Mouse (Mus musculus): ENCODE results near the gene Catspere2. TPM values are rescaled to one million over a fixed set of nuclear protein-coding genes. Genes with fewer than 3 reads are reported as not detected.
"Not testable (repeated sequence)": the region's sequence is repeated elsewhere in the genome, so short reads cannot be mapped to it uniquely, and the experiment has no call there.

Catspere2 gene
- polyA plus RNA-seq, 1 experiment from 2014 or later = 0.05 TPM

GRCm38 (mm10) chr1:178185591-178185990 lies 202.4 kb downstream of the Catspere2 start:
- Histone ChIP-seq H3K4me3 (no peak overlapping the region), H3K36me3 (no peaks in the 10 kb centered on the region), H3K27ac (replicated peaks) (no peak overlapping the region), H3K9me3 (replicated peaks) (no peaks in the 10 kb centered on the region), H3K4me1 (peaks cover 16% of the 10 kb centered on the region), H3K27me3 (ENCODE audit: low read depth, poor library complexity, severe bottlenecking) (no peaks in the 10 kb centered on the region)
- DNase-seq (ENCODE audit: low spot score) = no peak

GRCm38 (mm10) chr1:178187216-178187791 lies 204.1 kb downstream of the Catspere2 start, which contains the start of gene Desi2:
TSS of gene Desi2 (plus strand) at chr1:178187417.
- WGBS = under 1% methylated on average over 37 of the region's 37 CpGs
- Histone ChIP-seq H3K4me1 (peaks cover 16% of the 10 kb centered on the region), H3K27ac (replicated peaks) (peak within 1 kb of the TSS; percentile 81), H3K4me3 (peak within 1 kb of the TSS; percentile 66)
- peak; percentile 92 for DNase-seq (ENCODE audit: low spot score)
- H3K36me3 ChIP-seq; H3K9me3 ChIP-seq (replicated peaks); H3K27me3 ChIP-seq (ENCODE audit: low read depth, poor library complexity, severe bottlenecking): not testable (repeated sequence)

GRCm38 (mm10) chr1:178187810-178188209 lies 204.6 kb downstream of the Catspere2 start:
- peak overlapping the region; percentile 81 for H3K27ac ChIP-seq (replicated peaks)
- H3K4me1 ChIP-seq = peaks cover 16% of the 10 kb centered on the region

GRCm38 (mm10) chr1:178188386-178188785 lies 205.2 kb downstream of the Catspere2 start:
- 10% methylated on average over 13 of the region's 13 CpGs for WGBS
- Histone ChIP-seq H3K27me3 (ENCODE audit: low read depth, poor library complexity, severe bottlenecking) (no peaks in the 10 kb centered on the region), H3K9me3 (replicated peaks) (no peaks in the 10 kb centered on the region), H3K27ac (replicated peaks) (no peak overlapping the region), H3K36me3 (no peaks in the 10 kb centered on the region), H3K4me3 (peak overlapping the region; percentile 50), H3K4me1 (peaks cover 16% of the 10 kb centered on the region)
- DNase-seq (ENCODE audit: low spot score) = no peak

More at GRCm38 (mm10) chr1:178187810-178188209, 204.6 kb downstream of the Catspere2 start:
- H3K36me3 ChIP-seq; H3K9me3 ChIP-seq (replicated peaks); H3K27me3 ChIP-seq (ENCODE audit: low read depth, poor library complexity, severe bottlenecking): not testable (repeated sequence)
- H3K4me3 ChIP-seq = peak overlapping the region; percentile 66
- DNase-seq (ENCODE audit: low spot score) = peak; percentile 85
- WGBS = 0% methylated on average over 26 of the region's 38 CpGs

- Histone ChIP-seq H3K27me3 (ENCODE audit: low read depth, poor library complexity, severe bottlenecking) (no peaks in the 10 kb centered on the region), H3K4me1 (no peaks in the 10 kb centered on the region), H3K27ac (replicated peaks) (no peak overlapping the region), H3K36me3 (0 out of 2 replicates have a peak, but pooled peaks cover 7% of the 10 kb centered on the region), H3K4me3 (no peak overlapping the region), H3K9me3 (replicated peaks) (peaks cover 6% of the 10 kb centered on the region; the same call in 1 of the 2 replicates)
- 92% methylated on average over 10 of the region's 10 CpGs for WGBS
- DNase-seq (ENCODE audit: low spot score) = no peak
These were observed 222.6 kb downstream of the Catspere2 start for GRCm38 (mm10) chr1:178205701-178206325.

DNA sequence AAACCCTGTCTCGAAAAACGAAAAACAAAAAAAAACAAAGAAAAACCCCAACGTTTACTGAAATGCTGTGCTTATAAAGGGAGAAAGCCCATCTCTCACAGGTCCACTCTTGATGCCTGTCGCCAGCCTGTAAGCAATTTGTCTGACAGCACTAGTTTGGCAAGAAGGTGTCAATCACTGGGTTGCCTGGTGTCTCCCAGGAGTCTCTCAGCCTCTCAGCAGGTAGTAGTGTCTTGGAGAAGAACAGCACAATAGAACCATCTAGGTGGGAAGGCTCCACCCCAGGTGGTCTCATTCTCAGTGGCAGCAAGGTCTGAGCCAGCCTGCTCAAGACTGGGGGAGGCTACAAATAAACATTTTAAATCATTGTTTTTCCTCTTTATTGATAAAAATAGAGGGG lies 224.6 kb downstream of the Catspere2 start:
- not testable (repeated sequence) for H3K27ac ChIP-seq (replicated peaks); H3K27me3 ChIP-seq (ENCODE audit: low read depth, poor library complexity, severe bottlenecking); H3K9me3 ChIP-seq (replicated peaks); H3K36me3 ChIP-seq; H3K4me1 ChIP-seq; H3K4me3 ChIP-seq; DNase-seq (ENCODE audit: low spot score)
- WGBS = 85% methylated on average over 4 of the region's 4 CpGs

DNA sequence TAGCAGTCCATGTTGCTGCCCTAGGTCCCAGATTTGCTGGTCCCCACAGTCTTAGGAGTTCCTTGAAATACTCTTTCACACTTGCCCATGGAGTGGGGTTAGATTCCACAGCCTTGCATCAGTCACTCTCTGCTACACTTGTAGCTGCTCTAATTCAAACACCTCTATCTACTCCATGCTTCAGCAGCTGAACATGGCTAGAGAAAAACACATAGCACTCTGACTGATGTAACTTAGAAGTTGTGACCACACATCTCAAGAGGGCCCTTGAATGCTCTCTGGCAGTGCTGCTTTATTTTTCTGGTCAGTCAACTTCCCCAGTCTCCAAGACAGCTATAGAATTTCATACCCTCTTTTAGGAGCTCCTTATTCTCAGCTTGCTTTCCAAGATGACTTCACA lies 226.7 kb downstream of the Catspere2 start:
- Histone ChIP-seq H3K36me3 (no peaks in the 10 kb centered on the region), H3K4me3 (no peak overlapping the region), H3K9me3 (replicated peaks) (no peaks in the 10 kb centered on the region), H3K27ac (replicated peaks) (no peak overlapping the region), H3K4me1 (no peaks in the 10 kb centered on the region), H3K27me3 (ENCODE audit: low read depth, poor library complexity, severe bottlenecking) (no peaks in the 10 kb centered on the region)
- no peak for DNase-seq (ENCODE audit: low spot score)

- no peak for DNase-seq (ENCODE audit: low spot score)
- H3K4me3 ChIP-seq = no peak overlapping the region
- no peak overlapping the region for H3K27ac ChIP-seq (replicated peaks)
- no peaks in the 10 kb centered on the region for H3K36me3 ChIP-seq
- no peaks in the 10 kb centered on the region for H3K4me1 ChIP-seq
- no peaks in the 10 kb centered on the region for H3K9me3 ChIP-seq (replicated peaks)
- no peaks in the 10 kb centered on the region for H3K27me3 ChIP-seq (ENCODE audit: low read depth, poor library complexity, severe bottlenecking)
These were observed 233.9 kb downstream of the Catspere2 start for GRCm38 (mm10) chr1:178217157-178217556.

- H3K9me3 ChIP-seq (replicated peaks) = 0 out of 2 replicates have a peak, but pooled peaks cover 1% of the 10 kb centered on the region
- DNase-seq (ENCODE audit: low spot score) = no peak
- no peak overlapping the region for H3K27ac ChIP-seq (replicated peaks)
- no peaks in the 10 kb centered on the region for H3K4me1 ChIP-seq
- no peaks in the 10 kb centered on the region; the same call in 1 of the 2 replicates for H3K36me3 ChIP-seq
- H3K4me3 ChIP-seq = no peak overlapping the region
- no peaks in the 10 kb centered on the region for H3K27me3 ChIP-seq (ENCODE audit: low read depth, poor library complexity, severe bottlenecking)
These were observed 235.1 kb downstream of the Catspere2 start for GRCm38 (mm10) chr1:178218305-178218704.

GRCm38 (mm10) chr1:178219166-178220077 lies 236.2 kb downstream of the Catspere2 start:
- 87% methylated on average over 5 of the region's 5 CpGs for WGBS
- no peak for DNase-seq (ENCODE audit: low spot score)
- no peak overlapping the region for H3K27ac ChIP-seq (replicated peaks)

More at GRCm38 (mm10) chr1:178219166-178220077, 236.2 kb downstream of the Catspere2 start:
- Histone ChIP-seq H3K4me1 (no peaks in the 10 kb centered on the region), H3K27me3 (ENCODE audit: low read depth, poor library complexity, severe bottlenecking) (no peaks in the 10 kb centered on the region), H3K4me3 (no peak overlapping the region), H3K9me3 (replicated peaks) (peaks cover 12% of the 10 kb centered on the region), H3K36me3 (peaks cover 9% of the 10 kb centered on the region)

All from midbrain, embryonic 10.5 days (tissue).